Mouse (Mus musculus) lung, postnatal 25 days (tissue): Measurements from ENCODE around the gene Gm13275.
"Not testable (repeated sequence)": the region's sequence is repeated elsewhere in the genome, so short reads cannot be mapped to it uniquely, and the experiment has no call there.

Experiments
- DNase-seq: peaks from one replicate; pipeline ENCODE4 v3.0.0; 2022; ENCODE audit warnings: low spot score

Gene Gm13275

DNA sequence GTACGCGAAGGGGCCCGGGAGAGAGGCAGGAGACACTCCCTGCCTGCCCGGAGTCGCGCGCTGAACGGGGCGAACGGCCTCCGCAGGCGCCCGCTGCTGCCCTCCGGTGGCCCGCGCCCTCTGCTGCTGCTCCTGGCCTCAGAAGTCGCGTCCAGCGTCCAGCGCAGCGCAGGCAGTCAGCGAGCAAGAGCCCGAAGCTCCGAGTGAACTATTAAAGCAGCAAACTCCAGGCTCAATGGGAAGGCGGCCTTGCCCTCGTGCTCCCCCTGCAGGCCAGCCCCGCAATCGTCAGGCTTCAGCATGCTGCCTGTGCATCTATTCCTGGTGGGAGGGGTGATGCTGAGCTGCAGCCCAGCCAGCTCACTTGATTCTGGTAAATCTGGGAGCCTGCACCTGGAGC, 2.8 kb downstream of the Gm13275 start, which contains the start of gene Gm13279:
Gm13279 (plus strand) TSS at position 301 of the 400 bp plus-strand sequence.
- DNase-seq: not testable (repeated sequence)

DNA sequence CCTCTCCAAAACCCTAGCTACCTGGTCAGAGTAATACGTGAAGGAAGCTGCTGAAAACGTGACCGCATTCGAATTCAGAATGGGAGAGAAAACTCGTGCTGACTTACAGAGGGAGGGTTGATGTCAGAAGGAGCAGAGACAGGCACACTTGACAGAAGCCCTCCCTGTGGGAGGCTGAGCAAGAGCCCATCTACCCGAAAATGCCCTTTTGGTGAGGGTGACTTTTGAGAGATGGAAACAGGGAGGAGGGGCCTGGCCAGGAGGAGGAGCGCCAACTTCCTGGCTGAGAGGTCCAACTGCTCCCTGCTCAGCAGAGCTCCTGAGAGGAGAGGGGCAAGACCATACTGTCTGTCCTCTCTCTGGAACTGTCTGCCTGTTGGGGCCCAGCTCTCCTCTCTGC, 5.1 kb downstream of the Gm13275 start, which contains the start of gene Gm13285:
Gm13285 (plus strand) TSS at position 301 of the 400 bp plus-strand sequence.
- DNase-seq: not testable (repeated sequence)

DNA sequence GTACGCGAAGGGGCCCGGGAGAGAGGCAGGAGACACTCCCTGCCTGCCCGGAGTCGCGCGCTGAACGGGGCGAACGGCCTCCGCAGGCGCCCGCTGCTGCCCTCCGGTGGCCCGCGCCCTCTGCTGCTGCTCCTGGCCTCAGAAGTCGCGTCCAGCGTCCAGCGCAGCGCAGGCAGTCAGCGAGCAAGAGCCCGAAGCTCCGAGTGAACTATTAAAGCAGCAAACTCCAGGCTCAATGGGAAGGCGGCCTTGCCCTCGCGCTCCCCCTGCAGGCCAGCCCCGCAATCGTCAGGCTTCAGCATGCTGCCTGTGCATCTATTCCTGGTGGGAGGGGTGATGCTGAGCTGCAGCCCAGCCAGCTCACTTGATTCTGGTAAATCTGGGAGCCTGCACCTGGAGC, 8.7 kb downstream of the Gm13275 start, which contains the start of gene Gm13287:
Gm13287 (plus strand) TSS at position 301 of the 400 bp plus-strand sequence.
- not testable (repeated sequence) for DNase-seq

DNA sequence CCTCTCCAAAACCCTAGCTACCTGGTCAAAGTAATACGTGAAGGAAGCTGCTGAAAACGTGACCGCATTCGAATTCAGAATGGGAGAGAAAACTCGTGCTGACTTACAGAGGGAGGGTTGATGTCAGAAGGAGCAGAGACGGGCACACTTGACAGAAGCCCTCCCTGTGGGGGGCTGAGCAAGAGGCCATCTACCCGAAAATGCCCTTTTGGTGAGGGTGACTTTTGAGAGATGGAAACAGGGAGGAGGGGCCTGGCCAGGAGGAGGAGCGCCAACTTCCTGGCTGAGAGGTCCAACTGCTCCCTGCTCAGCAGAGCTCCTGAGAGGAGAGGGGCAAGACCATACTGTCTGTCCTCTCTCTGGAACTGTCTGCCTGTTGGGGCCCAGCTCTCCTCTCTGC, 10.9 kb downstream of the Gm13275 start, which contains the start of gene Gm13288:
Gm13288 (plus strand) TSS at position 301 of the 400 bp plus-strand sequence.
- DNase-seq: not testable (repeated sequence)

DNA sequence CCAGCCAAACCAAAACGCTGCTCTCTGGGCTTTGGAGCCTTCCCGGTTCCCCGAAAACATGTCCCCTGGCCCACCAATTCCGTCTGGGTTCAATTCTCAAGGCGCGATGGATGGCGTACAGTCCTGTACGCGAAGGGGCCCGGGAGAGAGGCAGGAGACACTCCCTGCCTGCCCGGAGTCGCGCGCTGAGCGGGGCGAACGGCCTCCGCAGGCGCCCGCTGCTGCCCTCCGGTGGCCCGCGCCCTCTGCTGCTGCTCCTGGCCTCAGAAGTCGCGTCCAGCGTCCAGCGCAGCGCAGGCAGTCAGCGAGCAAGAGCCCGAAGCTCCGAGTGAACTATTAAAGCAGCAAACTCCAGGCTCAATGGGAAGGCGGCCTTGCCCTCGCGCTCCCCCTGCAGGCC, 11.5 kb downstream of the Gm13275 start:
- peak; percentile 6 for DNase-seq

DNA sequence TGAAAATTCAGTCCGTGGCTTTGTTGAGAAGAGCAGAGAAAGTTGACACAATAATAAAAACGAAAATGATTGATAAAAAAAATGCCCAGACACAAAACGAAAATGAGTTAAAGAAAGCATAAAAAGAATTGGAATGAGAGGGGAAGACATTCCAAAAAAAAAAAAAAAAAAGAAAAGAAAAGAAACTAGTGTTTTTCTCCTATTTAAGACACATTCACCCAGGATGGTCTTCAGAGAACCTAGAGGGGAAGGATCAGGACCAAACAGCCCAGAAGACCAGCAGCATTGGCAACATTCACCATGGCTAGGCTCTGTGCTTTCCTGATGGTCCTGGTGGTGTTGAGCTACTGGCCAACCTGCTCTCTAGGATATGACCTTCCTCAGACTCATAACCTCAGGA, 21.6 kb downstream of the Gm13275 start, which contains the start of gene Ifna7:
Ifna7 (plus strand) TSS at position 301 of the 400 bp plus-strand sequence.
- DNase-seq: no peak

DNA sequence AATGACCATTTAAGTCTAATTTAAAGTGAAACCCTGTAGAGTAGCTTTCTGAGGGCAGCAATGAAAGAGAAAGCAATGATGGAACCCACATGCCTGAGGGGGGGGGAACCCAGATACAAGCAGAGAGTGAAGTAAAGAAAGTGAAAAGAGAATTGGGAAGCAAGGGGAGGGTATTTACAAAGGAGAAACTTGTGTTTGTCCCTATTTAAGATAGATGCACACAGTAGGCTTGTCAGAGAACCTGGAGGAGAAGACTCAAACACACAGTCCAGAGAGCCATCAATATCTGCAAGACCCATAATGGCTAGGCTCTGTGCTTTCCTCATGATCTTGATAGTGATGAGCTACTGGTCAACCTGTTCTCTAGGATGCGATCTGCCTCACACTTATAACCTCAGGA, 25.4 kb downstream of the Gm13275 start, which contains the start of gene Ifna11:
Ifna11 (plus strand) TSS at position 301 of the 400 bp plus-strand sequence.
- DNase-seq: no peak

DNA sequence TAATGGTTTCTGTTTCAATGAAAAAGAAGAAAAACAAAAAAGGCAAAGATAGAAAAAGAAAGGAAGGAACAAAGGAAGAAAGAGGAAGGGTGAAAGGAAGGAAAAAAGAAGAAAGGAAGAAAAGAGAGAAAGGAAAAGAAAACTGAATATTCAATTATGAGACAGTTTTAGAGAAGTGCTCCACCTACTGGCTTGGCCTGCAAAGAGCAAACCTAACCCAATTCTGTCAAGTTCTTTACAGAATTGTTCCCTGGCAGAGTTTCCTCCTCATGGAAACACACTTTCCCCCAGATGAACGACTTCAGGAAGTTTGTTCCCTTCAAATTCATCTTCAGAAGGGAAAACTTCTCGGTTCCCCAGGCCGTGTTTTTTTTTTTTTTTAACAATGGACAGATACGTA, 28.7 kb downstream of the Gm13275 start:
- peak; percentile 1 for DNase-seq

DNA sequence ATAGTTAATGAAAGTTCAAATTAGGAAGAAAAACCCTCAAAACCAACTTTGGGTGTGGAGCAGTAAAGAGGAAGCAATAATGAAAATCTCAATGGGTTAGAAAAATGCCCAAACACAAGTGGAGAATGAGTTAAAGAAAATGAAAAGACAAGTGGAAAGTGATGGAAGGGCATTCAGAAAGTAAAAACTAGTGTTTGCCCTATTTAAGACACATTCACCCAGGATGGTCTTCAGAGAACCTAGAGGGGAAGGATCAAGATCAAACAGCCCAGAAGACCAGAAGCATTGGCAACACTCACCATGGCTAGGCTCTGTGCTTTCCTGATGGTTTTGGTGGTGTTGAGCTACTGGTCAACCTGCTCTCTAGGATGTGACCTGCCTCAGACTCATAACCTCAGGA, 32.8 kb downstream of the Gm13275 start, which contains the start of gene Ifna6:
Ifna6 (plus strand) TSS at position 301 of the 400 bp plus-strand sequence.
- not testable (repeated sequence) for DNase-seq

DNA sequence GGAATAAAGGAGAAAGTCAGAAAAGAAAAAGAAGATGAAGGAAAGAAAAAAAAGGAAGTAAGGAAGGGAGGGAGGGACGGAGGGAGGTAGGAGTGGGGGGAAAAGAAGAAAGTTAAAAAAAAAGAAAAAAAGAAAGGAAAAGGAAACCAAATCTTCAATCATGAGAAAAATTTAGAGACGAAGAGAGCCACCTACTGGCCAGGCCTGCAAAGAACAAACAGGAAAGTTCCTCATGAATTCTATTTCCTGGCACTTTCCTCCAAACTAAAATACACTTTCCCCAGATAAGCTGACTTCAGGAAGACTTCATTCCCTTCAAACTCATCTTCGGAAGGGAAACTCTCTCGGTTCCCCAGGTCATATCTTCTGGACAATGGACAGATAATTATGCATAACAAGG, 36.2 kb downstream of the Gm13275 start:
- DNase-seq: peak; percentile 23

DNA sequence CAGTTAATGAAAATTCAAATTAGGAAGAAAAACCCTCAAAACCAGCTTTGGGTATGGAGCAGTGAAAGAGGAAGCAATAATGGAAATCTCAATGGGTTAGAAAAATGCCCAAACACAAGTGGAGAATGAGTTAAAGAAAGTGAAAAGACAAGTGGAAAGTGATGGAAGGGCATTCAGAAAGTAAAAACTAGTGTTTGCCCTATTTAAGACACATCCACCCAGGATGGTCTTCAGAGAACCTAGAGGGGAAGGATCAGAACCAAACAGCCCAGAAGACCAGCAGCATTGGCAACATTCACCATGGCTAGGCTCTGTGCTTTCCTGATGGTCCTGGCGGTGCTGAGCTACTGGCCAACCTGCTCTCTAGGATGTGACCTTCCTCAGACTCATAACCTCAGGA, 40.9 kb downstream of the Gm13275 start, which contains the start of gene Ifna5:
Ifna5 (plus strand) TSS at position 301 of the 400 bp plus-strand sequence.
- DNase-seq: not testable (repeated sequence)

DNA sequence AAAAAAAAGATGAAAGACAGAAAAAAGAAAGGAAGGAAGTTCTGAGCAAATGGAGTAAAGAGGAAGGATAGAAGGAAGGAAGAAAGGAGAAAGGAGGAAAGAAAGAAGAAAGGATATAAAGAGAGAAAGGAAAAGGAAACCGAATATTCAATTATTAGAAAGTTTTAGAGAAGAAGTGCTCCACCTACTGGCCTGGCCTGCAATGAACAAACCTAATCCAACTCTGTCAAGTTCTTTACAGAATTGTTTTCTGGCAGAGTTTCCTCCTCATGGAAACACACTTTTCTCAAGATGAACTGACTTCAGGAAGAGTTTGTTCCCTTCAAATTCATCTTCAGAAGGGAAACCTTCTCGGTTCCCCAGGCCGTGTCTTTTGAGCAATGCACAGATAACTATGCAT, 44.5 kb downstream of the Gm13275 start:
- peak; percentile 1 for DNase-seq

DNA sequence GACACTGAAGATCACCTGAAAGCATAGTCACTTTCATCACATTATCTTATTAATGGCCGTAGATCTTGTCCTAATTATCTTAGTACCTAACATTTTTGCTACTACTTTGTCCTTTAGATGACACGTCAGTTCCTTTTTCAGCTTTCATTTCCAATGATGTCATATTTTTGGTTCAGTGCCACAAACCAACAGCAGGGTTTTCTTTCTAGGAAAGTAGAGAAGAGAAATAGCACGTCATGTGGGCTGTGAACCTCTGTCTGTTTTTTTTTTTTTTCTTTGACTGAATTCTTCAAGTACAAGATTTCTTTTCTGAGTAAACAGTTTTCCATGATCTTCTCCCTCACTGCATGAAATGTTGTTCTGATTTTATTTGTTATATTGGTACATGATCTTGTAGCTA, 45.8 kb downstream of the Gm13275 start:
- DNase-seq: no peak

DNA sequence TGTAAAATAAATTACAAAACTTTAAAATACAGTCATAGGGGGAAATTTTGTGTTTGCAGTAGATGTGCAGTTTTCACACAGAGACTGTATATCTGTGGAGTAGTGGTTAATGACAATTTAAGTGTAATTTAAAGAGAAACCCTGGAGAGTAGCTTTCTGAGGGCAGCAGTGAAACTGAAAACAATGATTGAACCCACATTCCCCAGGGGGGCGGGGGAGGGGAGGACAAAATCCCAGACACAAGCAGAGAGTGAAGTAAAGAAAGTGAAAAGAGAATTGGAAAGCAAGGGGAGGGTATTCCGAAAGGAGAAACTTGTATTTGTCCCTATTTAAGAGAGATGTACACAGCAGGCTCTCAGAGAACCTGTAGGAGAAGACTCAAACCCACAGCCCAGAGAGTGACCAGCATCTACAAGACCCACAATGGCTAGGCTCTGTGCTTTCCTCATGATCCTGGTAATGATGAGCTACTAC, 47.2 kb downstream of the Gm13275 start, which contains the start of gene Ifna4:
Ifna4 (plus strand) TSS at position 424 of the 474 bp plus-strand sequence.
- no peak for DNase-seq
